In the genomic region with DNA sequence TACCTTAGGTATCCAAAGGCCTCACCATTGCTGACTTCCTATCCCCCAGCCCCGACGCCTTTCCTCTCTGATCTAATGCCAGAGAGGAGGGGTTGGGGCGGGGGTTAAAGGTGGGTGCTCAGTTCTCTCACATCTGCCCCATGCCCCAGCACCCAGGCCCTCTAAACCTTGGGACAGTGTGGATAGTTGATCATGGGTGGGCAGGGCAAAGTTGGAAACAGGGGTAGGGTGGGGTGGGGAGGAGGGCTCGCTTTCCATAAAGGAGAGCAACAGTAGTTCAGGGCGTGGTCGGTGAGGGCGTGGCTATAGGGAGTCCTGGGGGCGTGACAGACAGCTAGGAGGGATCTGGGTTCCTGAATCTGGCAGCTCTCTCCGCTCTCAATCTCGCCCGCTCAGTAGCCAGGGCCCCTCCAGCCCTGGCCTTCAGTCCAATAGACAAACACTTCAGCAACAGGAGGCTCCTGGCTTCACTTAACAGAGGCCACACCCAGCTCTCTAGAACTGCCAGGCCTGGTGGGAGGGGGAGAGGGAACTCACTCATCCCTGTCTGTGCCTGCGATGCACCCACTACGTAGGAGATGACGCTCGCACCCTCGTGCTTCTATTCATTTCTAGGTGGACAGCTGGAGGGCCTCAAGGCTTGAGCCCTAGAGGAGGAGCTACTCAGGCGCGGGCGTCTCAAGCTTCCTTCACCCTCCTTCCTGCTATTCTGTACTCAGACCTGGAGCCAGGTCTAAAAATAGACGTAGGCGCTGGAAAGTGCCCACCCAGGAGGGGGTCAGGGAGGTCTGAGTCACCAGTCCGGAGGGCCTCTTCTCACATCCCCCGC, we compare ENCODE assay signal across 8 mouse cellular contexts. TPM values are rescaled to one million over a fixed set of nuclear protein-coding genes. Genes with fewer than 3 reads are reported as not detected.
DNase-seq lines count a peak whose midpoint lies in the region; ATAC-seq and TF ChIP-seq lines count a peak whose summit lies in the region.

No protein-coding gene starts in this region.

- no peaks in the 10 kb centered on the region for H3K27me3 ChIP-seq in cerebellum, adult 2 months (ENCODE audit: control insufficient read depth, insufficient read depth, low read length)
- H3K27me3 ChIP-seq in hindbrain, embryonic 11.5 days (ENCODE audit: control insufficient read depth, insufficient read depth, low read length) = 0 out of 2 replicates have a peak, but pooled peaks cover 6% of the 10 kb centered on the region
- 0 out of 2 replicates have a peak, but pooled peaks cover 3% of the 10 kb centered on the region for H3K27me3 ChIP-seq in neural tube, embryonic 11.5 days (ENCODE audit: control insufficient read depth, insufficient read depth, low read length)

- peak; percentile 30; the same call in 1 of the 2 replicates for ATAC-seq in hindbrain, embryonic 11.5 days (ENCODE audit: low FRiP score)
- no peak for ATAC-seq in neural tube, embryonic 11.5 days (ENCODE audit: insufficient read depth, low FRiP score, low TSS enrichment)

- H3K4me3 ChIP-seq in cerebellum, adult 2 months (replicated peaks; ENCODE audit: insufficient read depth, low read depth, low read length) = no peak overlapping the region
- H3K4me3 ChIP-seq in hindbrain, embryonic 11.5 days (ENCODE audit: low read depth, low read length) = no peak overlapping the region
- no peak overlapping the region for H3K4me3 ChIP-seq in neural tube, embryonic 11.5 days (ENCODE audit: low read depth, low read length)

- peaks cover 11% of the 10 kb centered on the region for H3K4me1 ChIP-seq in cerebellum, adult 2 months (ENCODE audit: control insufficient read depth, insufficient read depth, low read length)
- H3K4me1 ChIP-seq in hindbrain, embryonic 11.5 days (replicated peaks; ENCODE audit: control insufficient read depth, insufficient read depth, low read length) = peaks cover 8% of the 10 kb centered on the region
- peaks cover 5% of the 10 kb centered on the region; the same call in 1 of the 2 replicates for H3K4me1 ChIP-seq in neural tube, embryonic 11.5 days (ENCODE audit: control insufficient read depth, insufficient read depth, low read length)

- H3K9me3 ChIP-seq in hindbrain, embryonic 11.5 days (ENCODE audit: control insufficient read depth, low read length) = no peaks in the 10 kb centered on the region
- H3K9me3 ChIP-seq in neural tube, embryonic 11.5 days (ENCODE audit: control insufficient read depth, low read length) = no peaks in the 10 kb centered on the region

- no peak for TF ChIP-seq POLR2A in cerebellum, adult 2 months (IDR thresholded peaks at IDR 0.05; ENCODE audit: borderline replicate concordance, insufficient read depth, low read length)

- intact Hi-C loops in left cerebral cortex, postnatal 36 days (cut with DNase I) = loop anchor here (2.0 kb wide), 1 partner anchor 50 kb away; no protein-coding TSS in a partner anchor

- H3K4me2 ChIP-seq in hindbrain, embryonic 11.5 days (replicated peaks; ENCODE audit: low read depth, low read length) = 0 out of 2 replicates have a peak overlapping the region, but pooled peaks have one; percentile 3
- no peak overlapping the region for H3K4me2 ChIP-seq in neural tube, embryonic 11.5 days (ENCODE audit: low read depth)

- H3K9ac ChIP-seq in hindbrain, embryonic 11.5 days (ENCODE audit: low read depth, low read length) = no peak overlapping the region
- H3K9ac ChIP-seq in neural tube, embryonic 11.5 days (ENCODE audit: low read length) = no peak overlapping the region

- TF ChIP-seq CTCF in cerebellum, adult 2 months (IDR thresholded peaks at IDR 0.05; ENCODE audit: borderline replicate concordance, insufficient read depth, low read depth, low read length) = no peak

- peak; percentile 24 for DNase-seq in R1 (ENCODE audit: low read depth, low spot score)
- peak; percentile 60 to 74 for DNase-seq in cerebellum, adult 2 months
- peak; percentile 73 to 75 for DNase-seq in frontal cortex, adult 2 months (ENCODE audit: extremely low spot score in 1 of 2, low spot score in 1 of 2)
- no peak for DNase-seq in hindbrain, embryonic 11.5 days (ENCODE audit: low spot score)
- peak; percentile 73 to 82 for DNase-seq in left cerebral cortex, postnatal 36 days (ENCODE audit: low spot score in 2 of 2)
- DNase-seq in neural tube, embryonic 11.5 days (ENCODE audit: low spot score) = peak; percentile 44
- DNase-seq in urinary bladder, postnatal 25 days (ENCODE audit: low spot score) = peak; percentile 55
- DNase-seq in spleen, adult 18-20 months = no peak

- 15% methylated on average over 23 of the region's 23 CpGs for WGBS in cerebellum, adult 2 months
- WGBS in hindbrain, embryonic 11.5 days = 14% methylated on average over 22 of the region's 23 CpGs
- 10% methylated on average over 23 of the region's 23 CpGs for WGBS in neural tube, embryonic 11.5 days

- no peak overlapping the region for H3K27ac ChIP-seq in cerebellum, adult 2 months (ENCODE audit: insufficient read depth, low read length)
- no peak overlapping the region for H3K27ac ChIP-seq in hindbrain, embryonic 11.5 days (ENCODE audit: low read depth, low read length)
- H3K27ac ChIP-seq in neural tube, embryonic 11.5 days (ENCODE audit: low read depth, low read length) = no peak overlapping the region

- H3K36me3 ChIP-seq in hindbrain, embryonic 11.5 days (ENCODE audit: control insufficient read depth, insufficient read depth, low read length) = no peaks in the 10 kb centered on the region
- H3K36me3 ChIP-seq in neural tube, embryonic 11.5 days (ENCODE audit: control insufficient read depth, insufficient read depth, low read length) = no peaks in the 10 kb centered on the region

RNA-seq across cellular contexts. Expression of gene Col16a1, which starts 10.9 kb away (rescaled TPM):
- 36.4 and 44.3 TPM in 2 replicates for polyA plus RNA-seq in cerebellum, adult 2 months (2012; rRNA removed)
- polyA plus RNA-seq in frontal cortex, adult 2 months (2012; rRNA removed) = 40.4 and 40.6 TPM in 2 replicates
- 5.3 and 9.9 TPM in 2 replicates for polyA plus RNA-seq in hindbrain, embryonic 11.5 days (2014; fragmentation: Nextera tagmentation; extraction: Ambion mirVana)
- 10 to 100 TPM; 15.9 to 21.4 TPM for total RNA-seq in left cerebral cortex, postnatal 36 days (2021)
- 3.7 and 5.2 TPM in 2 replicates for polyA plus RNA-seq in neural tube, embryonic 11.5 days (2014; fragmentation: Nextera tagmentation; extraction: Ambion mirVana)

RNA-seq across cellular contexts. Expression of gene Adgrb2, which starts 52.1 kb away (rescaled TPM):
- polyA plus RNA-seq in cerebellum, adult 2 months (2012; rRNA removed) = 116 and 130 TPM in 2 replicates
- polyA plus RNA-seq in frontal cortex, adult 2 months (2012; rRNA removed) = 263 and 272 TPM in 2 replicates
- polyA plus RNA-seq in hindbrain, embryonic 11.5 days (2014; fragmentation: Nextera tagmentation; extraction: Ambion mirVana) = 4.5 and 6.3 TPM in 2 replicates
- total RNA-seq in left cerebral cortex, postnatal 36 days (2021) = 100 to 1,000 TPM; 401 TPM
- 2.5 and 2.8 TPM in 2 replicates for polyA plus RNA-seq in neural tube, embryonic 11.5 days (2014; fragmentation: Nextera tagmentation; extraction: Ambion mirVana)

Comparison
In these comparisons a context has a peak if more than half of its experiments do, and no peak if none do; other contexts are left out.
1. DNase-seq: peak in R1 (single experiment), cerebellum, adult 2 months (2 of 2), frontal cortex, adult 2 months (2 of 2), left cerebral cortex, postnatal 36 days (2 of 2), neural tube, embryonic 11.5 days (single experiment) and urinary bladder, postnatal 25 days (single experiment); none in hindbrain, embryonic 11.5 days (single experiment) and spleen, adult 18-20 months (0 of 2).
2. RNA of gene Adgrb2, which starts 52.1 kb away (polyA plus RNA-seq): 263 to 272 TPM in frontal cortex, adult 2 months and 116 to 130 TPM in cerebellum, adult 2 months; 4.5 to 6.3 TPM in hindbrain, embryonic 11.5 days and 2.5 to 2.8 TPM in neural tube, embryonic 11.5 days; every median in the first group is over 10 times any median in the second.